Comparison of ENCODE assay signal across 8 mouse cellular contexts in the genomic region with DNA sequence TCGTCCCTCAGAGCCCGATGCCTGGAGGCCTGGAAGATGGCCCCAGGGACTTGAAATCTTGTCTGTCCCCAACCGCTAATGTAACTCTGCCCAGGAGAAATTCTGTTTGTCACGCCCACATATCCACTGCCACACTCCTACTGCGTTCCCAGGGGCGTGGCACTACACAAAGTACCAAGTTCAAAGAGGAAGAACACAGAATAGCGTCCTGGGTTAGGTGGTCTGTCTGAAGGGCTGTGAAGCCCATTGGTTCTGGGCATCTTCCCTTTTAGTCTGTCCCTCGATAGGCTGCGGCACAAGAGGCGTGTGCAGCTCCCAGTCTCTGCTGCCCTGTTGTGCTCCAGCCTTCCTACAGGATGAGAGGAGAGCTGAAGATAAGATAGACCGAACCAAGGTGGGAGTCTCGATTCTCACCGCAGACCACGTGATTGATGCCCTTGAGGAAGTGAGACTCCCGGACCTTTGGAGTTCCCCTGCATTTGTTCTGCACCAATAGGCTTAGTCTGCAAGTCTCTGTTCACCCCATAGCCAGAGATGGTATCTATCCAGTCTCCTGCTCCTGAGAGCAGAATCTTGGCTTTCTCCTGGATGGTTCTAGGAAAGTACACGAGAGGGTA. TPM values are rescaled to one million over a fixed set of nuclear protein-coding genes. Genes with fewer than 3 reads are reported as not detected.
DNase-seq lines count a peak whose midpoint lies in the region; ATAC-seq and TF ChIP-seq lines count a peak whose summit lies in the region.

No protein-coding gene starts in this region.

- peaks cover 0 to 11% of the 10 kb centered on the region in 2 experiments; a peak in 2 of 4 replicates for H3K4me1 ChIP-seq in ES-E14 (ENCODE audit: control insufficient read depth in 2 of 2, insufficient read depth in 2 of 2, low read length in 2 of 2, poor library complexity in 1 of 2)

- H3K27ac ChIP-seq in ES-E14 (ENCODE audit: insufficient read depth, low read depth, low read length, poor library complexity, severe bottlenecking) = no peak overlapping the region

- peak overlapping the region; percentile 83 to 84 for H3K4me3 ChIP-seq in ES-E14 (ENCODE audit: insufficient read depth in 1 of 2, low read depth in 1 of 2, low read length in 2 of 2, poor library complexity in 1 of 2, severe bottlenecking in 1 of 2)

- H3K27me3 ChIP-seq in splenic B cell, adult 2 months (ENCODE audit: control insufficient read depth, insufficient read depth, low read length, poor library complexity, severe bottlenecking) = no peaks in the 10 kb centered on the region

- H3K9ac ChIP-seq in ES-E14 (ENCODE audit: insufficient read depth, low read depth, low read length, poor library complexity, severe bottlenecking) = peak overlapping the region; percentile 69; the same call in 1 of the 2 replicates

- in situ Hi-C loops in ES-E14 (cut with MboI; ENCODE audit: low sequenced_read_pairs in 2 of 2, unreplicated experiment in 2 of 2) = no loop called here

- peak; percentile 29; the same call in 1 of the 2 replicates for ATAC-seq in frontal cortex, adult (ENCODE audit: low TSS enrichment)
- peak; percentile 56; the same call in 1 of the 2 replicates for ATAC-seq in erythroid progenitor cell, adult 5-6 weeks (replicated peaks; ENCODE audit: low FRiP score, poor library complexity, severe bottlenecking)

- H3K9me3 ChIP-seq in ES-E14 (ENCODE audit: control insufficient read depth, insufficient read depth, low read depth, low read length) = no peaks in the 10 kb centered on the region

- DNase-seq in frontal cortex, postnatal 10 days (ENCODE audit: low spot score in 2 of 2) = no peak
- no peak for DNase-seq in ES-E14 (ENCODE audit: low read depth, low spot score)
- DNase-seq in kidney, adult 18-20 months = peak; percentile 65
- DNase-seq in lung, postnatal 36 days = peak; percentile 70
- peak; percentile 94 for DNase-seq in splenic B cell, adult 2 months (ENCODE audit: low read depth, low spot score)
- no peak for DNase-seq in frontal cortex, postnatal 25 days (ENCODE audit: low spot score in 2 of 2)

- H3K36me3 ChIP-seq in ES-E14 (ENCODE audit: control insufficient read depth, insufficient read depth, low read length, poor library complexity, severe bottlenecking) = no peaks in the 10 kb centered on the region
- H3K36me3 ChIP-seq in splenic B cell, adult 2 months (ENCODE audit: control insufficient read depth, insufficient read depth, low read length, poor library complexity, severe bottlenecking) = 0 out of 2 replicates have a peak, but pooled peaks cover 2% of the 10 kb centered on the region

TF ChIP-seq in ES-E14, 5 proteins besides CTCF, POLR2A, EP300 and RAD21:
- TF ChIP-seq CHD2 (IDR thresholded peaks at IDR 0.05; ENCODE audit: low read depth, low read length) = peak; percentile 14; the same call in 1 of the 2 replicates
- no peak for TF ChIP-seq HCFC1 (IDR thresholded peaks at IDR 0.05; ENCODE audit: borderline replicate concordance, insufficient read depth, low read length)

RNA-seq across cellular contexts. Expression of a gene that starts 11.8 kb away (rescaled TPM):
- total RNA-seq in ES-E14 (2012; rRNA removed) = 11.4 and 12.2 TPM in 2 replicates
- 2.9 TPM in 1 of 2 replicates, not detected in the other for total RNA-seq in erythroid progenitor cell, adult 5-6 weeks (2015; ENCODE audit: low replicate concordance)
- 9.6 TPM in 1 of 2 replicates, not detected in the other for total RNA-seq in erythroid progenitor cell, adult 5-6 weeks (2017; ENCODE audit: low replicate concordance)

RNA-seq across cellular contexts. Expression of a gene that starts 12.3 kb away (rescaled TPM):
- total RNA-seq in ES-E14 (2012; rRNA removed) = 5.9 and 6.1 TPM in 2 replicates
- total RNA-seq in erythroid progenitor cell, adult 5-6 weeks (2015; ENCODE audit: low replicate concordance) = 0.42 TPM in 1 of 2 replicates, not detected in the other
- 1.0 TPM in 1 of 2 replicates, not detected in the other for total RNA-seq in erythroid progenitor cell, adult 5-6 weeks (2017; ENCODE audit: low replicate concordance)

RNA-seq across cellular contexts. Expression of a gene that starts 21.1 kb away (rescaled TPM):
- 47.8 and 52.8 TPM in 2 replicates for total RNA-seq in ES-E14 (2012; rRNA removed)
- 8.8 and 10.1 TPM in 2 replicates for total RNA-seq in erythroid progenitor cell, adult 5-6 weeks (2015; ENCODE audit: low replicate concordance)
- total RNA-seq in erythroid progenitor cell, adult 5-6 weeks (2017; ENCODE audit: low replicate concordance) = 17.5 and 41.5 TPM in 2 replicates

RNA-seq across cellular contexts. Expression of a gene that starts 33.2 kb away (rescaled TPM):
- 3.3 and 5.7 TPM in 2 replicates for total RNA-seq in ES-E14 (2012; rRNA removed)
- total RNA-seq in erythroid progenitor cell, adult 5-6 weeks (2015; ENCODE audit: low replicate concordance) = 50.3 and 55.5 TPM in 2 replicates
- total RNA-seq in erythroid progenitor cell, adult 5-6 weeks (2017; ENCODE audit: low replicate concordance) = 51.0 and 53.7 TPM in 2 replicates

RNA-seq across cellular contexts. Expression of a gene that starts 38.2 kb away (rescaled TPM):
- total RNA-seq in ES-E14 (2012; rRNA removed) = 3,112 and 3,420 TPM in 2 replicates
- total RNA-seq in erythroid progenitor cell, adult 5-6 weeks (2015; ENCODE audit: low replicate concordance) = 648 and 827 TPM in 2 replicates
- total RNA-seq in erythroid progenitor cell, adult 5-6 weeks (2017; ENCODE audit: low replicate concordance) = 220 and 369 TPM in 2 replicates

Comparison
In these comparisons a context has a peak if more than half of its experiments do, and no peak if none do; other contexts are left out.
1. DNase-seq: peak in kidney, adult 18-20 months (single experiment), lung, postnatal 36 days (single experiment) and splenic B cell, adult 2 months (single experiment); none in frontal cortex, postnatal 10 days (0 of 2), ES-E14 (single experiment) and frontal cortex, postnatal 25 days (0 of 2).